Mouse (Mus musculus): ENCODE data around the gene Tmem102.

Gene Tmem102

DNA sequence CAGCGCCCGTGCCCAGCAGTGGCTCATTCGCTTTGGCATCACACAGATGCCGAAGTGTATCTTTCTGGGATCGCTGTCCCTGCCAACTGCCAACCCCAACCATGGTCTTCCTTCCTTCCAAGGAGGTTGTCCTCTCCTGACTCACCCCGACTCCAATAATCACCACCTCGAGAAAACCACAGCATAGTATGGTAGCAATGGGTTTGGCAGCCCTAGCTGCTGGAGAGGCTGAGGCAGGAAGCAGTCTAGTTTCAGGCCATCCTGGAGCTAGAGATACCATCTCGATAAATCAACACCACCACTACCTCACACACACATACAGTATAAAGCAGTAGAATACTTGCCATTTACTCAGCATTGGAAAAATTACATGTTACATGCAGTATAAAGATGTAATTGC, 13.4 kb upstream of the Tmem102 start:
- no peak for DNase-seq

DNA sequence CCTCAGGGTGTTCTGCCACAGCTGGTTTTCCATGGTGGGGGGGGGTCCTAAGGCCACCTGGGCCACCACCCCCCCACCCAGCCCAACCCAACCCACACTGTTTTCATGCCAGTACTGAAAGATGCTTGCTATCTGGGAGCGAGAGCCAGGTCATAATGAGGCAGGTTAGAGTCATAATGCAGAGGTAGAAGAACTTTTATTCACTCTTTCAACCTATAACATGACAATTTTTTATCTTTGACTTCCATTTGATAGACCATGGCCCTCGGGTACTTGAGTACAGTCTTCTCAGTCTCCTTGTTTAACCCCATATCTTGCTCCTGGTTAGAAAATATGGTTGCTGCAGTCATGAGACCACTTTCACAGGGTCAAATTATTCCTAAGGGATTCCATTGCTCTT, 12.9 kb upstream of the Tmem102 start, which contains the start of gene Spem2:
TSS of gene Spem2 (minus strand) at position 101 of the 400 bp plus-strand sequence.
- no peak for DNase-seq

GRCm38 (mm10) chr11:69816520-69816919, 11.1 kb upstream of the Tmem102 start:
- DNase-seq: no peak

DNA sequence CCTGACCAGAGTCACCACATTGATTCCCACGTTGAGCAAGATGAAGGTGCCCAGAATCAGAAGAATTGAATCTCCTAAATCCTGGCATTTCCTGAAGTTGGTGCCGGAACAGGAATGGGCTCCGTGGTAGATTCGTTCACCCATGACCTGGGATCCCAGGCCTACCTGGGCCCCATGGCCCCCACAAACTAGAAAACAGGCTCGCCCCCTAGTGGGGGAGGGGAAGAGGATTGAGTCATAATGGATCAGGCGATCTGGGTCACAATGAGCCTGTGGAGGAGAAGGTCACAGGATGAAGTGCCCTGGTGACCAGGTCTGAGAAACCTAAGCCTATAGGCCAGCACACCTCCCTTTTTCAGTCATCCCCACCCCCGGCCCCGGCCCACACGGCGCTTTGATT, 9.7 kb upstream of the Tmem102 start, which contains the start of gene Gm39566:
TSS of gene Gm39566 (minus strand) at position 144 of the 400 bp plus-strand sequence.
- no peak for DNase-seq

DNA sequence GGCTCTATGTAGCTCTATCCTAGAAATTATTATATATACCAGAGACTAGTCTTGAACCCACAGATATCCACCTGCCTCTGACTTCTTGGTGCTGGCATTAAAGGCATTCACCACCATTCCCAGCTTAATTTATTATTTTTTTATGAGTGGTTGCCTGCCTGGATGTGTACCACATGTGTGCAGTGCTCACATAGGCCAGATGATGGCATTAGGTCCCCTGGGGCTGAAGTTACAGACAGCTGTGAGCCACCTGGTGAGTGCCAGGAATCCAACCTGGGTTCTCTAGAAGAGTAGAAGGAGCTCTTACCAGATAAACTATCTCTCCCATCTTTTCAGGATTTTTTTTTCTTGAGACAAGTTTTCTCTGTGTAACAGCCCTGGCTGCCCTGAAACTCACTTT, 4.9 kb upstream of the Tmem102 start:
- DNase-seq: no peak

GRCm38 (mm10) chr11:69807641-69808040, 2.2 kb upstream of the Tmem102 start:
- no peak for DNase-seq

DNA sequence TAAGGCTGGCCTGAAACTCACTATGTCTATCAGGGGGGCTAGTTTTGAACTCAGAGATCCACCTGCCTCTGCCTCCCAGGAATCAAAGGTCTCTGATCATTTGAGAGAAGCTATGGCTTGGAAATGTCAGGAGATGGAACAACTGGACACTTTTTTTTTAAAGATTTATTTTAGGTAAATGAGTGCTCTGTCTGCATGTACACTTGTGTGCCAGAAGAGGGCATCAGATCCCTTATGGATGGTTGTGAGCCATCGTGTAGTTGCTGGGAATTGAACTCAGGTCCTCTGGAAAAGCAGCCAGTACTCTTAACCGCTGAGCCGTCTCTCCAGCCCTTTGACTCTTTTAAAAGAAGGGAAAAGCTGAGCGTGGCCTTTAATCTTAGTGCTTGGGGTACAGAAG, 954 bp upstream of the Tmem102 start:
- no peak for DNase-seq

GRCm38 (mm10) chr11:69804652-69804940, 828 bp downstream of the Tmem102 start:
- DNase-seq: peak; percentile 46 to 55

GRCm38 (mm10) chr11:69803786-69804651, 1.4 kb downstream of the Tmem102 start:
- peak; percentile 79 to 83 for DNase-seq

DNA sequence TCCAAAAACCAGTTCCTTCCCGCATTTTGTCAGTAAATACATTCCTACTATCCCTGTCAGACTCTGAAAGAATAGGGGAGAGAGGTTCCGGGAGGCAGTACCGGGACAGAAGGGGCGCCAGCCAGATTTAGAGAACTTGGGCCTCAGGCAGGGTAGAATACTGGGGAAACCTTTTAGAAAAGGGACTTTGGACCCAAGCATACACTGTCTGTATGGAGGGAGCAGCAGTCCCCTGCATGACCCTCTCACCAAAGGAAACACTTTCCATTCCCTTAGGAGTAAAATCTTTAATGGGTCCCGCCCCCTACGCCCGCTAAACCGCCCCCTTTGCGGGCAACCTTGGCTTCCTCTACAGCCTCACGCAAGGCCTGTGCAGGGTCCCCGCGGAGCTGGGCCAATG, 2.1 kb downstream of the Tmem102 start:
- no peak for DNase-seq

- peak; percentile 90 to 93 for DNase-seq
Measured at GRCm38 (mm10) chr11:69802648-69803105, 2.7 kb downstream of the Tmem102 start.

DNA sequence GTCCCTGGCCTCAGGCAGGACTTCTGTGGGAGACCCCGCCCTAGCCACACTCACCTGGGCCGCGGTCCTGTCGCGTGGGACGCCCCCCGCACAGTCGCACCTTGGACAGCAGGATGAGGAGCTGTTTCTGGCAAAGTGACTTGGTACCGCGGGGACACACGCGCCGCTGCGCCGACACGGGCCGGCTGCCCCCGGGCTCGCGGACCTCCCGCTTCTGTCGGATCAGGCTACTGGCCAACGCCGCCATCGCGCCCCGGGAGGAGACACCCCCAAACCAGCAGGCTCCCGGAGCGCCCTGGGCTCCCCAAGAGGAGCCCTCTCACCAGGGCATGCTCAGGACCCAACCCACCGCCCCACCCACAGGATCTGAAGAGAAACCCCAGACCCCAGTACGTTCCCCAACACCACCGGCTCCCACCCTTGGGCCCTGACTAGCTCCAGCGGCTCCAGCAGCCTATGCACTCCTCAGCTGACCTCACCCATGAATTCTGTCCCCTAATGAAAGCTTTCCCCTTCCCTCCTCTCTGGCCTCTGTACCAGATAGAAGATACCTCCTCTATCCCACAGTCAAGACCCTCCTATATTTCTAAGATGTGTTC, 3.9 kb downstream of the Tmem102 start, which contains the start of gene Fgf11:
TSS of gene Fgf11 (minus strand) at position 479 of the 599 bp plus-strand sequence.
- no peak for DNase-seq

DNA sequence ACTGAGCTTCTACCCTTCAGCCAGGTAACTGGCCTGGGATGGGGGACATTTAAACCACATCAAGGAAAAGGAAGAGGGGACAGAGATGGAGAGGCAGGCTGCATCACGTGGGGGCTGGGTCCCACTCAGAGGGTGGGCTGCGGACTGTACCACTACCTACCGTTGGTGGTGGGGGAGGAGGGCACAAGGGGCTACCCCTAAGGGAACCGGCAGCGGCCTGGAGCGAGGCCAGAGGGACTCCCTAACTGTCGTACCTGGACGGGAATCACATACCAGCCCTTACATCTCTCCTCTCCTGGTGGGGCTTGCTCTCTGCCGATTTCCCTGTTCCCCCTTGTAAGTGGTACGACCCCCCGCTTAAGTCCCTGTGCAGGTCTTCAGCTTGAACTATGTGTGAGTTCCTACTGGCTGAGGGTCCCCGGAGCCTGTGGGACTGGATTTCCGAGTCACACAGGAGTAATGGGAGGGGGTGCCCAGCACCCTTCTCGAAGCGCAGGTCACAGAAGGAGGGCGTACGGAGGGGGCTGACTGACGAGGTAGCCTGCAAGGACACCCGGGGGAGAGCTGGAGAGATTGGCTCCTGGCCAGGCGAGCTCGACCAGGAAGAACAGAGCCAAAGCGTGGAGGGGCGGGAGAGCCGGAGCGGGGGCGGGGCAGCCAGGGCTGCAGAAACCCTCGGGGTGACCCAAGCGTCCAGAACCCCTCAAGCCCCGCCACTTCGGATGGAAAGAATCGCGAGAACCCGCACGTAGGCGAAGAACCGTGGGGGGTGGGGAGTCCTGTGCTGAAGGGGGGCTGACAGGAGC, 4.8 kb downstream of the Tmem102 start:
- DNase-seq: peak in 1 of 2 experiments; percentile 64

DNA sequence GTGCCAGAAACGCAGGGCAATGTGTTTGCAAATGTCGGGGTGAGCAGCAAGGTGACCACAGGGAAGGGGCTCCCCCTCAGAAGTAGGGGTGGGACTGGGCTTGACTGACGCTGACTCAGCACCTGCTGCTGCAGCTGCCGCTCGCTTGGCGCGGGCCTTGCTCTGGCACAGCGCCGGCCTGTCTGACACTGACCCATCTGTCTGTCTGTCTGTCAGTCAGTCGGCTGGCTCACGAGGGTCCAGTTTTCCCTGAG, 5.4 kb downstream of the Tmem102 start:
- DNase-seq: no peak

GRCm38 (mm10) chr11:69799394-69800137, 5.9 kb downstream of the Tmem102 start:
- DNase-seq: no peak

DNA sequence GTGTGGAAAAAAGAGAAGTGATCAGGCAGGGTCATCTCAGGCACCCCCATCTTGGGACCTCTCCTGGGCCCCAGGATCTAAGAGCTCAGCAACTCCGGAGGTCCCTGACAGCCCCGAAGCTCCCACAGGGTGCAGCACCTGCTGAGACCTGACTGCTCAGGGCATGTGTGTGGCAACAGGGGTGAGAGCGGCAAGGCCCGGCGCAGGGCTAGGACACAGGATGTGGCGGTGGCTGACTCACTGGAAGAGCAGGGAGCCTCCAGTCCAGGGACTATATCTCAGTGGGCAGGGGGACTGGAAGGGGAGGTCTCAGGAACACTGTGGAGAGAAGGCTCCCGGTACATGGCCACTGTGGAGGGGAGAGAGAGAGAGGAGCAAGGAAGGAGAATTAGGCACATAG, 7.5 kb downstream of the Tmem102 start:
- no peak for DNase-seq

DNA sequence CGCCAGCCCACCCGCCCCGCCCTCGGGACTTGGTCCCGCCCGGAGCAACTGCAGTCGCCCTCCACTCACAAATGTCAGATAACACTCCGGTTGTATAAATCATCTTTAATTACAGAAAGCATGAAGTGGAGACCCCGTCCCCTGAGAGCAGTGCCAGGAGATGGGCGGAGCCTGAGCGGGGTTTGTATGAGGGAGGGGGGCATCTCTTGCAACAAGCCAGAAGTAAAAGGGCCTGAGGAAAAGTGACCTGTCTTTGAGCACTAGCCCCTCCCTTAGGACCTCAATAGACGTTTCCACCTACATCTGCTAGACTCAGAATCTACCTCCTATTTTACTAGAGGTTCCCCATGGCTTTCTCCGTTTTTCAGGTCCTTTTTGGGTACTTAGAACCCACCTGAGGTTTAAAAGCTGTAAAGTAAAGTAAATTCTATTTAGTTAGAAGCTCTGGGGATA, 9.4 kb downstream of the Tmem102 start:
- no peak for DNase-seq

- DNase-seq: peak; percentile 98 to 99
Measured at GRCm38 (mm10) chr11:69795168-69795982, 10.0 kb downstream of the Tmem102 start, which contains the start of gene Chrnb1. TSS of gene Chrnb1 (minus strand) at chr11:69795943.

- DNase-seq: no peak
Measured at GRCm38 (mm10) chr11:69793429-69793828, 12.0 kb downstream of the Tmem102 start.

GRCm38 (mm10) chr11:69791420-69791819, 14.0 kb downstream of the Tmem102 start:
- DNase-seq: no peak

DNA sequence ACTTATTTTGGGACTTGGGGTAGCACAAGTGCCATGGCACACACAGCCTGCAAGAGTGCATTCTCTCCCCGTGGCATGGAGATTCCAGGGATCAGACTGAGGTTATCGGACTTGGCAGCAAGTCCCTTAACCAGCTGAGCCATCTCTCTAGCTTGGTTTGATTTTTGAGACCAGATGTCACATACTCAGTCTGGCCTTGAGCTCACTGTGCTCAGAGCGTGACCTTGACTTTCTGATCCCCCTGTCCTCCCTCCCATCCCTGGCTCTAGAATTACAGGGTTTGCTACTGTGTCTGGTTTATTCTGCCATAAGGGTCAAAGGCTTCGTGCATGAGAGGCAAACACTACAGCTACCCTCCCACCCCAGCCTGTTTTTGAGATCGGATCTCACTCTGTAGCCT, 16.0 kb downstream of the Tmem102 start:
- DNase-seq: no peak

- no peak for DNase-seq
Measured at GRCm38 (mm10) chr11:69787306-69787705, 18.1 kb downstream of the Tmem102 start.

All from lung, adult 18-20 months (tissue).